Comparison of ENCODE assay signal across 29 mouse cellular contexts in genomic region chr6:144708410-144708809, GRCm38 (mm10).
DNase-seq lines count a peak whose midpoint lies in the region; ATAC-seq and TF ChIP-seq lines count a peak whose summit lies in the region.
"Had no signal": no experiment of that assay in that cellular context is flagged by ENCODE, and none has a peak within 500 bp of the region (broad histone marks: within the 10 kb centered on the region; RNA-seq: fewer than 3 reads in every experiment).

No protein-coding gene starts in this region.

- intact Hi-C loops in heart, postnatal 36 days (cut with DNase I) = loop anchor here (5.0 kb wide), 1 partner anchor 74 kb away; the partner anchor contains the start of gene Sox5

- WGBS in forebrain, embryonic 11.5 days = 76% methylated on average over 4 of the region's 4 CpGs
- 83% methylated on average over 4 of the region's 4 CpGs for WGBS in forebrain, postnatal 0 days
- WGBS in liver, adult 2 months = 53% methylated on average over 4 of the region's 4 CpGs
- 75% methylated on average over 4 of the region's 4 CpGs for WGBS in liver, embryonic 11.5 days

- no peaks in the 10 kb centered on the region for H3K9me3 ChIP-seq in forebrain, embryonic 11.5 days (ENCODE audit: control insufficient read depth, low read length)
- H3K9me3 ChIP-seq in forebrain, postnatal 0 days (ENCODE audit: low read length) = no peaks in the 10 kb centered on the region
- H3K9me3 ChIP-seq in liver, embryonic 11.5 days (ENCODE audit: control insufficient read depth, low read length) = peaks cover 5% of the 10 kb centered on the region; the same call in 1 of the 2 replicates
- H3K9me3 ChIP-seq: embryonic facial prominence, embryonic 13.5 days; embryonic facial prominence, embryonic 15.5 days; forebrain, embryonic 13.5 days had no signal

- peak; percentile 8 for DNase-seq in forebrain, embryonic 11.5 days (ENCODE audit: low spot score)
- DNase-seq in forebrain, postnatal 0 days = no peak
- DNase-seq in heart, adult 11 months = peak; percentile 81
- DNase-seq in heart, postnatal 36 days = no peak
- DNase-seq in liver, adult 2 months (ENCODE audit: extremely low read depth, low read depth, low spot score) = no peak
- no peak for DNase-seq in liver, embryonic 11.5 days (ENCODE audit: low spot score)
- DNase-seq: adrenal gland, adult 8-10 months; adrenal gland, postnatal 14 days; adrenal gland, postnatal 36 days; B cell, adult 2 months; cerebellum, adult 11 months; cerebellum, adult 18-20 months; cerebellum, adult 8-10 months; cerebellum, adult 9-11 months; cerebellum, postnatal 14 days; cerebellum, postnatal 36 days; embryo, embryonic 11 days had no signal

- no peaks in the 10 kb centered on the region for H3K27me3 ChIP-seq in forebrain, embryonic 11.5 days (ENCODE audit: control insufficient read depth, insufficient read depth, low read length)
- no peaks in the 10 kb centered on the region for H3K27me3 ChIP-seq in forebrain, postnatal 0 days (ENCODE audit: insufficient read depth, low read length)
- H3K27me3 ChIP-seq in liver, adult 2 months (ENCODE audit: control insufficient read depth, insufficient read depth, low read length) = no peaks in the 10 kb centered on the region
- H3K27me3 ChIP-seq in liver, embryonic 11.5 days (replicated peaks; ENCODE audit: control insufficient read depth, insufficient read depth, low read length) = no peaks in the 10 kb centered on the region
- H3K27me3 ChIP-seq: CH12.LX; embryonic facial prominence, embryonic 13.5 days; embryonic facial prominence, embryonic 15.5 days; forebrain, embryonic 13.5 days; forebrain, embryonic 15.5 days; Patski had no signal

- no peak for ATAC-seq in forebrain, embryonic 11.5 days (replicated peaks; ENCODE audit: low FRiP score)
- no peak for ATAC-seq in forebrain, postnatal 0 days
- ATAC-seq in liver, embryonic 11.5 days (replicated peaks; ENCODE audit: low FRiP score) = no peak
- ATAC-seq: activated CD4-positive, CD25-positive, alpha-beta regulatory T cell, adult 4 months; CD4-positive, CD25-positive, alpha-beta regulatory T cell, adult 4 months; forebrain, embryonic 13.5 days; forebrain, embryonic 15.5 days; Patski had no signal

- H3K27ac ChIP-seq in forebrain, embryonic 11.5 days (ENCODE audit: low read depth, low read length) = no peak overlapping the region
- no peak overlapping the region for H3K27ac ChIP-seq in forebrain, postnatal 0 days (ENCODE audit: low read depth, low read length)
- peak overlapping the region; percentile 58 for H3K27ac ChIP-seq in liver, adult 2 months (replicated peaks; ENCODE audit: insufficient read depth, low read depth, low read length)
- no peak overlapping the region for H3K27ac ChIP-seq in liver, embryonic 11.5 days (ENCODE audit: low read depth, low read length)
- H3K27ac ChIP-seq in brown adipose tissue, adult 24 weeks (replicated peaks; ENCODE audit: low read depth, low read length) = peak overlapping the region; percentile 68
- H3K27ac ChIP-seq: embryonic facial prominence, embryonic 13.5 days; embryonic facial prominence, embryonic 15.5 days; forebrain, embryonic 10.5 days; forebrain, embryonic 13.5 days; forebrain, embryonic 15.5 days had no signal

- TF ChIP-seq CTCF in forebrain, postnatal 0 days (IDR thresholded peaks at IDR 0.05; ENCODE audit: low read depth) = no peak
- no peak for TF ChIP-seq CTCF in liver, adult 2 months (IDR thresholded peaks at IDR 0.05; ENCODE audit: low read depth, low read length)

- H3K4me3 ChIP-seq in forebrain, embryonic 11.5 days (ENCODE audit: low read depth, low read length) = no peak overlapping the region
- H3K4me3 ChIP-seq in forebrain, postnatal 0 days (ENCODE audit: low read depth, low read length) = no peak overlapping the region
- H3K4me3 ChIP-seq in liver, adult 2 months (ENCODE audit: insufficient read depth, low read depth, low read length) = no peak overlapping the region
- H3K4me3 ChIP-seq in liver, embryonic 11.5 days (ENCODE audit: low read depth, low read length) = no peak overlapping the region
- no peak overlapping the region for H3K4me3 ChIP-seq in brown adipose tissue, adult 24 weeks (ENCODE audit: insufficient read depth, low read depth, low read length)
- H3K4me3 ChIP-seq: embryonic facial prominence, embryonic 13.5 days; embryonic facial prominence, embryonic 15.5 days; erythroblast, embryonic 14.5 days; forebrain, embryonic 10.5 days; forebrain, embryonic 13.5 days; forebrain, embryonic 15.5 days had no signal

- no peak overlapping the region for H3K9ac ChIP-seq in forebrain, embryonic 11.5 days (ENCODE audit: low read length)
- H3K9ac ChIP-seq in forebrain, postnatal 0 days = no peak overlapping the region
- H3K9ac ChIP-seq in liver, adult 2 months (ENCODE audit: low read depth, low read length) = no peak overlapping the region
- H3K9ac ChIP-seq in liver, embryonic 11.5 days (ENCODE audit: low read depth, low read length) = no peak overlapping the region
- H3K9ac ChIP-seq: embryonic facial prominence, embryonic 13.5 days; embryonic facial prominence, embryonic 15.5 days; forebrain, embryonic 13.5 days; forebrain, embryonic 15.5 days had no signal

- TF ChIP-seq POLR2A in liver, adult 2 months (IDR thresholded peaks at IDR 0.05; ENCODE audit: extremely low read depth, insufficient read depth, low read length) = no peak

- H3K4me2 ChIP-seq in forebrain, embryonic 11.5 days (ENCODE audit: low read depth, low read length, severe bottlenecking) = no peak overlapping the region
- no peak overlapping the region for H3K4me2 ChIP-seq in forebrain, postnatal 0 days (ENCODE audit: low read depth)
- no peak overlapping the region for H3K4me2 ChIP-seq in liver, embryonic 11.5 days
- H3K4me2 ChIP-seq: embryonic facial prominence, embryonic 13.5 days; embryonic facial prominence, embryonic 15.5 days; forebrain, embryonic 13.5 days; forebrain, embryonic 15.5 days had no signal

- peaks cover 7% of the 10 kb centered on the region; the same call in 1 of the 2 replicates for H3K79me2 ChIP-seq in liver, adult 2 months (ENCODE audit: control insufficient read depth, insufficient read depth, low read length)

- peaks cover 4% of the 10 kb centered on the region; the same call in 1 of the 2 replicates for H3K4me1 ChIP-seq in forebrain, embryonic 11.5 days (replicated peaks; ENCODE audit: control insufficient read depth, insufficient read depth, low read length)
- no peaks in the 10 kb centered on the region; the same call in 1 of the 2 replicates for H3K4me1 ChIP-seq in forebrain, postnatal 0 days (ENCODE audit: insufficient read depth)
- peaks cover 26% of the 10 kb centered on the region for H3K4me1 ChIP-seq in liver, adult 2 months (ENCODE audit: control insufficient read depth, insufficient read depth, low read length)
- H3K4me1 ChIP-seq in liver, embryonic 11.5 days (replicated peaks; ENCODE audit: control insufficient read depth, insufficient read depth, low read length) = peaks cover 28% of the 10 kb centered on the region
- peaks cover 18% of the 10 kb centered on the region for H3K4me1 ChIP-seq in brown adipose tissue, adult 24 weeks (ENCODE audit: control insufficient read depth, insufficient read depth, insufficient read length, low read length)
- H3K4me1 ChIP-seq: embryonic facial prominence, embryonic 15.5 days had no signal

- no peaks in the 10 kb centered on the region for H3K36me3 ChIP-seq in forebrain, embryonic 11.5 days (ENCODE audit: control insufficient read depth, insufficient read depth, low read length)
- no peaks in the 10 kb centered on the region for H3K36me3 ChIP-seq in forebrain, postnatal 0 days (ENCODE audit: insufficient read depth)
- no peaks in the 10 kb centered on the region for H3K36me3 ChIP-seq in liver, adult 2 months (ENCODE audit: control insufficient read depth, insufficient read depth, low read length)
- no peaks in the 10 kb centered on the region for H3K36me3 ChIP-seq in liver, embryonic 11.5 days (ENCODE audit: control insufficient read depth, insufficient read depth, low read length)
- H3K36me3 ChIP-seq: embryonic facial prominence, embryonic 13.5 days; embryonic facial prominence, embryonic 15.5 days; forebrain, embryonic 15.5 days; G1E had no signal

Comparison
In these comparisons a context has a peak if more than half of its experiments do, and no peak if none do; other contexts are left out.
1. DNase-seq: peak in forebrain, embryonic 11.5 days (single experiment) and heart, adult 11 months (single experiment); none in forebrain, postnatal 0 days (single experiment), heart, postnatal 36 days (0 of 2), liver, adult 2 months (single experiment) and liver, embryonic 11.5 days (single experiment).
2. H3K27ac ChIP-seq: peak in liver, adult 2 months (single experiment) and brown adipose tissue, adult 24 weeks (single experiment); none in forebrain, embryonic 11.5 days (single experiment), forebrain, postnatal 0 days (single experiment) and liver, embryonic 11.5 days (single experiment).